Mouse (Mus musculus) MEL (cell line): ENCODE results near the gene Nrxn3. TPM values are rescaled to one million over a fixed set of nuclear protein-coding genes. Genes with fewer than 3 reads are reported as not detected.

Source experiments
- DNase-seq: peaks from one replicate; pipeline ENCODE4 v3.0.0; 2011; ENCODE audit warnings: low read depth, low spot score
- H3K27ac ChIP-seq: 2 replicates; pipeline ENCODE4 v1.5.1; 2012; ENCODE audit warnings: low read depth, mild to moderate bottlenecking, control low read depth, low read length, moderate library complexity; ENCODE audit not compliant: control insufficient read depth
- H3K27me3 ChIP-seq, 2 experiments: fragments of 150-350 bp in 1 of 2; sonication (generic) in 1 of 2; 2 replicates each; pipeline ENCODE4 v1.6.1; 2012; ENCODE audit warnings: low read length in 2 of 2, mild to moderate bottlenecking in 2 of 2, improper control_type of control experiment in 1 of 2, moderate library complexity in 1 of 2; ENCODE audit not compliant: insufficient read depth in 2 of 2, control insufficient read depth in 1 of 2
- H3K36me3 ChIP-seq, 2 experiments: 2 replicates each; pipeline ENCODE4 v1.6.1; 2012 to 2014; ENCODE audit warnings: low read length in 2 of 2, improper control_type of control experiment in 1 of 2, inconsistent platforms in 1 of 2, mild to moderate bottlenecking in 1 of 2; ENCODE audit not compliant: insufficient read depth in 2 of 2, control insufficient read depth in 1 of 2
- H3K4me1 ChIP-seq, 2 experiments: fragments of 150-350 bp in 1 of 2; sonication (generic) in 1 of 2; 2 replicates each; pipeline ENCODE4 v1.6.1; 2012; ENCODE audit warnings: low read length in 2 of 2, improper control_type of control experiment in 1 of 2, mild to moderate bottlenecking in 1 of 2; ENCODE audit not compliant: insufficient read depth in 2 of 2, control insufficient read depth in 1 of 2
- H3K4me3 ChIP-seq, 2 experiments: fragments of 150-350 bp in 1 of 2; sonication (generic) in 1 of 2; 2 replicates each; pipeline ENCODE4 v1.5.1; 2012; ENCODE audit warnings: low read depth in 2 of 2, low read length in 2 of 2, mild to moderate bottlenecking in 2 of 2, moderate library complexity in 2 of 2, control low read depth in 1 of 2, improper control_type of control experiment in 1 of 2; ENCODE audit not compliant: control insufficient read depth in 1 of 2, insufficient read depth in 1 of 2
- H3K79me2 ChIP-seq: 2 replicates; pipeline ENCODE4 v1.6.1; 2012; ENCODE audit warnings: mild to moderate bottlenecking, low read length, moderate library complexity; ENCODE audit not compliant: control insufficient read depth, poor library complexity, insufficient read depth
- H3K9ac ChIP-seq: 2 replicates; pipeline ENCODE4 v1.6.1; 2012; ENCODE audit warnings: low read depth, mild to moderate bottlenecking, control low read depth, low read length, moderate library complexity; ENCODE audit not compliant: control insufficient read depth, poor library complexity, severe bottlenecking
- H3K9me3 ChIP-seq: fragments of 150-350 bp; sonication (generic); replicated peaks from 2 replicates; pipeline ENCODE4 v1.6.1; 2012; ENCODE audit warnings: mild to moderate bottlenecking, low read length, improper control_type of control experiment, moderate library complexity; ENCODE audit not compliant: insufficient read depth
- BHLHE40 ChIP-seq: IDR thresholded peaks from 2 replicates; pipeline ENCODE4 v1.6.1; 2012; ENCODE audit warnings: low read depth, mild to moderate bottlenecking, inconsistent platforms, low read length, improper control_type of control experiment, borderline replicate concordance
- CHD1 ChIP-seq: IDR thresholded peaks from 2 replicates; pipeline ENCODE4 v1.6.1; 2012; ENCODE audit warnings: low read depth, mild to moderate bottlenecking, inconsistent platforms, low read length, improper control_type of control experiment
- CTCF ChIP-seq, 3 experiments: IDR thresholded peaks in 2 of 3; conservative IDR thresholded peaks in 1 of 3; 2 replicates each; pipeline ENCODE4 v1.5.1; 2011 to 2012; ENCODE audit warnings: low read length in 3 of 3, low read depth in 2 of 3, mild to moderate bottlenecking in 2 of 3, improper control_type of control experiment in 1 of 3, inconsistent platforms in 1 of 3, mixed read lengths in 1 of 3, moderate library complexity in 1 of 3; ENCODE audit not compliant: control insufficient read depth in 1 of 3, insufficient read depth in 1 of 3, poor library complexity in 1 of 3, severe bottlenecking in 1 of 3
- E2F4 ChIP-seq: IDR thresholded peaks from 2 replicates; pipeline ENCODE4 v1.6.1; 2011; ENCODE audit warnings: low read depth, low read length, improper control_type of control experiment, borderline replicate concordance
- ELF1 ChIP-seq: IDR thresholded peaks from 2 replicates; pipeline ENCODE4 v1.6.1; 2014; ENCODE audit warnings: low read depth, mild to moderate bottlenecking, inconsistent platforms, low read length, improper control_type of control experiment, moderate library complexity
- EP300 ChIP-seq, 2 experiments: IDR thresholded peaks; 2 replicates each; pipeline ENCODE4 v1.6.1; 2011; ENCODE audit warnings: improper control_type of control experiment in 2 of 2, low read length in 2 of 2, low read depth in 1 of 2, mild to moderate bottlenecking in 1 of 2
- ETS1 ChIP-seq: IDR thresholded peaks from 2 replicates; pipeline ENCODE4 v1.6.1; 2012; ENCODE audit warnings: low read depth, mild to moderate bottlenecking, inconsistent platforms, low read length, improper control_type of control experiment, moderate library complexity
- GABPA ChIP-seq: IDR thresholded peaks from 2 replicates; pipeline ENCODE4 v1.6.1; 2012; ENCODE audit warnings: low read depth, mild to moderate bottlenecking, inconsistent platforms, low read length, improper control_type of control experiment, moderate library complexity
- JUND ChIP-seq: IDR thresholded peaks from 2 replicates; pipeline ENCODE4 v1.6.1; 2011; ENCODE audit warnings: low read depth, mild to moderate bottlenecking, improper control_type of control experiment, low read length
- KAT2A ChIP-seq: conservative IDR thresholded peaks from 2 replicates; pipeline ENCODE4 v1.6.1; 2012; ENCODE audit warnings: low read depth, low read length, improper control_type of control experiment, inconsistent platforms
- MXI1 ChIP-seq: IDR thresholded peaks from 2 replicates; pipeline ENCODE4 v1.6.1; 2011; ENCODE audit warnings: mild to moderate bottlenecking, low read depth, low read length, improper control_type of control experiment
- MYB ChIP-seq: IDR thresholded peaks from 2 replicates; pipeline ENCODE4 v1.6.1; 2011; ENCODE audit warnings: mild to moderate bottlenecking, low read depth, low read length, improper control_type of control experiment
- NELFE ChIP-seq: IDR thresholded peaks from 2 replicates; pipeline ENCODE4 v1.6.1; 2011; ENCODE audit warnings: low read depth, low read length, improper control_type of control experiment
- NRF1 ChIP-seq: IDR thresholded peaks from 2 replicates; pipeline ENCODE4 v1.6.1; 2014; ENCODE audit warnings: low read depth, mild to moderate bottlenecking, inconsistent platforms, low read length, improper control_type of control experiment, moderate library complexity; ENCODE audit not compliant: poor library complexity, insufficient read depth, severe bottlenecking
- RAD21 ChIP-seq: IDR thresholded peaks from 2 replicates; pipeline ENCODE4 v1.6.1; 2011; ENCODE audit warnings: mild to moderate bottlenecking, low read depth, low read length, improper control_type of control experiment
- RCOR1 ChIP-seq: IDR thresholded peaks from 2 replicates; pipeline ENCODE4 v1.6.1; 2012; ENCODE audit warnings: low read depth, mild to moderate bottlenecking, inconsistent platforms, low read length, improper control_type of control experiment
- SMC3 ChIP-seq: IDR thresholded peaks from 2 replicates; pipeline ENCODE4 v1.6.1; 2011; ENCODE audit warnings: low read depth, low read length, improper control_type of control experiment
- TBP ChIP-seq: IDR thresholded peaks from 2 replicates; pipeline ENCODE4 v1.8.0; 2011; ENCODE audit warnings: low read depth, low read length, improper control_type of control experiment
- TCF12 ChIP-seq: IDR thresholded peaks from 2 replicates; pipeline ENCODE4 v1.6.1; 2014; ENCODE audit warnings: low read depth, mild to moderate bottlenecking, inconsistent platforms, low read length, improper control_type of control experiment, moderate library complexity
- USF1 ChIP-seq: IDR thresholded peaks from 2 replicates; pipeline ENCODE4 v1.6.1; 2014; ENCODE audit warnings: low read depth, mild to moderate bottlenecking, inconsistent platforms, low read length, improper control_type of control experiment, moderate library complexity
- USF2 ChIP-seq, 2 experiments: IDR thresholded peaks; 2 replicates each; pipeline ENCODE4 v1.6.1; 2011 to 2012; ENCODE audit warnings: improper control_type of control experiment in 2 of 2, low read length in 2 of 2, borderline replicate concordance in 1 of 2, inconsistent platforms in 1 of 2, low read depth in 1 of 2, mild to moderate bottlenecking in 1 of 2; ENCODE audit not compliant: insufficient read depth in 1 of 2
- ZC3H11A ChIP-seq: IDR thresholded peaks from 2 replicates; pipeline ENCODE4 v1.6.1; 2012; ENCODE audit warnings: low read depth, mild to moderate bottlenecking, inconsistent platforms, low read length, improper control_type of control experiment
- ZKSCAN1 ChIP-seq: IDR thresholded peaks from 2 replicates; pipeline ENCODE4 v1.6.1; 2012; ENCODE audit warnings: low read depth, mild to moderate bottlenecking, inconsistent platforms, low read length, improper control_type of control experiment, moderate library complexity
- polyA plus RNA-seq, 2 experiments: library from polyadenylated mRNA; stranded (reverse) in 1 of 2; unstranded in 1 of 2; fragments of >175 nt in 1 of 2; fragments of >200 nt in 1 of 2; gene quantifications; 2 replicates each; pipeline versions ENCODE4 v1.2.1 to v1.2.4; 2012; ENCODE audit warnings: low replicate concordance in 2 of 2, low read depth in 1 of 2; ENCODE audit not compliant: insufficient read length in 2 of 2, insufficient read depth in 1 of 2, missing spikeins in 1 of 2
- total RNA-seq: library from RNA; depleted of rRNA; stranded (reverse); fragments of 300-350 nt; gene quantifications from 2 replicates; pipeline ENCODE4 v1.2.3, GENCODE M21; 2012

Nrxn3 gene
- total and polyA plus RNA-seq, 3 experiments = not detected

GRCm38 (mm10) chr12:89561989-89562565 is 839.4 kb downstream of the Nrxn3 start:
- no peak overlapping the region for H3K9ac ChIP-seq
- H3K27ac ChIP-seq = no peak overlapping the region
- no peaks in the 10 kb centered on the region for H3K79me2 ChIP-seq
- H3K4me3 ChIP-seq = no peak overlapping the region
- no peak for DNase-seq
- H3K9me3 ChIP-seq = no peaks in the 10 kb centered on the region
- no peaks in the 10 kb centered on the region for H3K27me3 ChIP-seq
- H3K4me1 ChIP-seq = no peaks in the 10 kb centered on the region
- H3K36me3 ChIP-seq = no peaks in the 10 kb centered on the region
- no peak for TF ChIP-seq NRF1
- no peak for TF ChIP-seq ZKSCAN1
- no peak for TF ChIP-seq GABPA
- no peak for TF ChIP-seq MXI1
- no peak for TF ChIP-seq ELF1
- TF ChIP-seq CHD1 = no peak
- no peak for TF ChIP-seq ETS1
- TF ChIP-seq CTCF (IDR thresholded peaks at IDR 0.05 in 2 of 3, conservative IDR thresholded peaks at IDR 0.05 in 1 of 3; ENCODE audit: control insufficient read depth in 1 of 3, insufficient read depth in 1 of 3, low read depth in 2 of 3, low read length in 3 of 3, poor library complexity in 1 of 3, severe bottlenecking in 1 of 3) = no peak
- no peak for TF ChIP-seq USF1
- TF ChIP-seq BHLHE40 = no peak
- no peak for TF ChIP-seq JUND
- no peak for TF ChIP-seq USF2 (IDR thresholded peaks at IDR 0.05; ENCODE audit: borderline replicate concordance in 1 of 2, insufficient read depth in 1 of 2, low read depth in 1 of 2, low read length in 2 of 2)
- TF ChIP-seq RCOR1 = no peak

DNA sequence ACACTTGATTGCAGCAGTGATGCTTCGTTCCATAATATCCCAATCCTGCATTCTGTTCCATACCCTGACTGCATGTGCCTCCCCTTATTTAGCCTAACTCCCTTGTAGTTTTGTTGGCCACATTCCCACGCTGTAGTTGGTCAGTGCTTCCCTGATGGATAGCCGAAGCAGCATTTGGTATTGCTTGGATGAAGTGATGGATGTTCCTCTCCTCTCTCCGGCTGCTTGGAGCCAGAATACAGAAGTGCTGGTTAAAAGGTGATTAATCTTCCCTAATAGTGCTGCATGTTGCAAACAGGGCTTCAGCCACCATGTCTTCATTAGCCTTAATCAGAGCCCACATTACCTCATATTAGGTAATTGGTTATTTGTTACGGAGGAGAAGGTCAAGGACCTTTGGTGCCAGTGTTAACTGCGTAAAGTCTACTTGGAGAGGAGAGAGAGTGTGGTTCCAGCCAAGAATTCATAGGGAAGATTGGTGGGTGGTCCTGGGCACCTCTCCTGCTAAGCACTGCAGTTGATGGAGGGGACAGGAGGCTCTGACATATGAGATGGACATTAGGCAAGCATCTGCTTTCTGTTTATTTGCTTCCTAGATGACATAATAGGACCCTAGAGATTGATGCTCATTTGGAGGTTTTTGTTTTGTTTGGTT is 846.2 kb downstream of the Nrxn3 start:
- H3K79me2 ChIP-seq = no peaks in the 10 kb centered on the region
- H3K4me1 ChIP-seq = no peaks in the 10 kb centered on the region
- no peak overlapping the region for H3K9ac ChIP-seq
- no peak overlapping the region for H3K27ac ChIP-seq
- H3K4me3 ChIP-seq = no peak overlapping the region
- no peaks in the 10 kb centered on the region for H3K9me3 ChIP-seq
- H3K36me3 ChIP-seq = no peaks in the 10 kb centered on the region
- no peak for TF ChIP-seq EP300 (IDR thresholded peaks at IDR 0.05; ENCODE audit: low read depth in 1 of 2, low read length in 2 of 2)
- no peak for TF ChIP-seq RAD21
- TF ChIP-seq TCF12 = no peak
- no peak for TF ChIP-seq MXI1
- no peak for TF ChIP-seq SMC3
- no peak for TF ChIP-seq MYB
- TF ChIP-seq RCOR1 = no peak
- no peak for TF ChIP-seq GABPA
- TF ChIP-seq E2F4 = no peak
- no peak for TF ChIP-seq KAT2A
- no peak for TF ChIP-seq ZC3H11A
- TF ChIP-seq NELFE = no peak
- TF ChIP-seq CHD1 = no peak
- no peak for TF ChIP-seq ZKSCAN1
- no peak for TF ChIP-seq TBP
- TF ChIP-seq, all 39 proteins: peak for 0
- DNase-seq = no peak
- no peaks in the 10 kb centered on the region for H3K27me3 ChIP-seq
